Mouse (Mus musculus) forebrain, embryonic 14.5 days (tissue): ENCODE measurements around the gene Rptor. TPM values are rescaled to one million over a fixed set of nuclear protein-coding genes. Genes with fewer than 3 reads are reported as not detected.

Experiments
- ATAC-seq: fragments of 200-750 bp; cut with Nextera tagmentation; 2 replicates; pipeline ENCODE4 v1.8.0; 2017; ENCODE audit warnings: mild to moderate bottlenecking, moderate library complexity
- DNase-seq: peaks from one replicate; pipeline ENCODE4 v3.0.0-alpha.2; 2015; ENCODE audit warnings: low spot score
- H3K27ac ChIP-seq: fragments of 300-500 bp; sonication (generic); 2 replicates; pipeline ENCODE4 v1.5.1; 2014; ENCODE audit warnings: low read depth, mild to moderate bottlenecking, control low read depth, low read length, moderate library complexity
- H3K27me3 ChIP-seq: fragments of 300-500 bp; sonication (generic); replicated peaks from 2 replicates; pipeline ENCODE4 v1.6.1; 2014; ENCODE audit warnings: low read length, control low read depth, mixed read lengths; ENCODE audit not compliant: control insufficient read depth, insufficient read depth
- H3K36me3 ChIP-seq: fragments of 300-500 bp; sonication (generic); 2 replicates; pipeline ENCODE4 v1.6.1; 2014; ENCODE audit warnings: low read length, control low read depth; ENCODE audit not compliant: control insufficient read depth, insufficient read depth
- H3K4me1 ChIP-seq: fragments of 300-500 bp; sonication (generic); 2 replicates; pipeline ENCODE4 v1.6.1; 2014; ENCODE audit warnings: antibody characterized with exemption, low read length, control low read depth; ENCODE audit not compliant: control insufficient read depth, insufficient read depth
- H3K4me2 ChIP-seq: fragments of 300-500 bp; sonication (generic); 2 replicates; pipeline ENCODE4 v1.6.1; 2014; ENCODE audit warnings: mild to moderate bottlenecking, control low read depth, low read length
- H3K4me3 ChIP-seq: fragments of 300-500 bp; sonication (generic); 2 replicates; pipeline ENCODE4 v1.5.1; 2014; ENCODE audit warnings: low read depth, low read length, control low read depth
- H3K9ac ChIP-seq: fragments of 300-500 bp; sonication (generic); 2 replicates; pipeline ENCODE4 v1.6.1; 2014; ENCODE audit warnings: mild to moderate bottlenecking, low read length, control low read depth, moderate library complexity
- H3K9me3 ChIP-seq: fragments of 300-500 bp; sonication (generic); replicated peaks from 2 replicates; pipeline ENCODE4 v1.6.1; 2016; ENCODE audit warnings: low read length, control low read depth, mixed read lengths; ENCODE audit not compliant: control insufficient read depth
- WGBS: fragments of 180-500 bp; shearing (Covaris S2); extraction: QIAGEN DNeasy Blood & Tissue Kit; methylation state at CpG from one replicate; pipeline ENCODE4 v1.1.7; 2014; 5-methylcytosine and 5-hydroxymethylcytosine counted together
- polyA plus RNA-seq: library from polyadenylated mRNA; unstranded; fragments of >200 nt; fragmentation: Nextera tagmentation; extraction: Ambion mirVana; gene quantifications from 2 replicates; pipeline ENCODE4 v1.2.1, GENCODE M21; 2014

The Rptor gene
- polyA plus RNA-seq, 1 experiment from 2014 or later = 7.0 TPM

GRCm38 (mm10) chr11:119929603-119930265 lies 327.0 kb downstream of the Rptor start:
- H3K4me1 ChIP-seq = no peaks in the 10 kb centered on the region
- H3K9me3 ChIP-seq = no peaks in the 10 kb centered on the region
- no peak for ATAC-seq
- H3K4me3 ChIP-seq = no peak overlapping the region
- no peak overlapping the region for H3K9ac ChIP-seq
- H3K4me2 ChIP-seq = no peak overlapping the region
- H3K27me3 ChIP-seq = no peaks in the 10 kb centered on the region
- H3K36me3 ChIP-seq = no peaks in the 10 kb centered on the region
- WGBS = 77% methylated on average over 6 of the region's 6 CpGs
- peak; percentile 34 for DNase-seq
- H3K27ac ChIP-seq = no peak overlapping the region

- no peaks in the 10 kb centered on the region for H3K9me3 ChIP-seq
- H3K36me3 ChIP-seq = no peaks in the 10 kb centered on the region
- DNase-seq (no peak), ATAC-seq (no peak)
- 84% methylated on average over 10 of the region's 10 CpGs for WGBS
- H3K27me3 ChIP-seq = no peaks in the 10 kb centered on the region
- H3K4me1 ChIP-seq = peaks cover 12% of the 10 kb centered on the region
- no peak overlapping the region for H3K27ac ChIP-seq
- no peak overlapping the region for H3K9ac ChIP-seq
- H3K4me2 ChIP-seq = no peak overlapping the region
- H3K4me3 ChIP-seq = no peak overlapping the region
Measured at GRCm38 (mm10) chr11:119931809-119932208, 329.1 kb downstream of the Rptor start.

GRCm38 (mm10) chr11:119933142-119933541 lies 330.4 kb downstream of the Rptor start:
- Histone ChIP-seq H3K9me3 (no peaks in the 10 kb centered on the region), H3K36me3 (no peaks in the 10 kb centered on the region), H3K4me2 (no peak overlapping the region), H3K27me3 (no peaks in the 10 kb centered on the region), H3K27ac (no peak overlapping the region), H3K4me1 (peaks cover 12% of the 10 kb centered on the region), H3K4me3 (no peak overlapping the region), H3K9ac (no peak overlapping the region)
- 65% methylated on average over 4 of the region's 4 CpGs for WGBS
- DNase-seq = no peak
- ATAC-seq = no peak

- no peaks in the 10 kb centered on the region for H3K36me3 ChIP-seq
- no peak overlapping the region for H3K9ac ChIP-seq
- DNase-seq (no peak), ATAC-seq (no peak)
- no peaks in the 10 kb centered on the region for H3K9me3 ChIP-seq
- no peaks in the 10 kb centered on the region for H3K27me3 ChIP-seq
- H3K27ac ChIP-seq = no peak overlapping the region
- H3K4me2 ChIP-seq = no peak overlapping the region
- H3K4me3 ChIP-seq = no peak overlapping the region
- peaks cover 13% of the 10 kb centered on the region for H3K4me1 ChIP-seq
- WGBS = 87% methylated on average over 8 of the region's 8 CpGs
Measured at GRCm38 (mm10) chr11:119933819-119934583, 331.3 kb downstream of the Rptor start.

GRCm38 (mm10) chr11:119934773-119935172 lies 332.1 kb downstream of the Rptor start:
- H3K27me3 ChIP-seq = no peaks in the 10 kb centered on the region
- H3K27ac ChIP-seq = no peak overlapping the region
- WGBS = 73% methylated on average over 8 of the region's 8 CpGs
- H3K9me3 ChIP-seq = no peaks in the 10 kb centered on the region
- H3K4me1 ChIP-seq = peaks cover 19% of the 10 kb centered on the region
- H3K36me3 ChIP-seq = no peaks in the 10 kb centered on the region
- H3K4me2 ChIP-seq = no peak overlapping the region
- no peak for ATAC-seq
- no peak overlapping the region for H3K4me3 ChIP-seq
- peak; percentile 62 for DNase-seq
- no peak overlapping the region for H3K9ac ChIP-seq

GRCm38 (mm10) chr11:119935457-119935856 lies 332.8 kb downstream of the Rptor start:
- no peak overlapping the region for H3K4me2 ChIP-seq
- 25% methylated on average over 6 of the region's 6 CpGs for WGBS
- H3K9me3 ChIP-seq = no peaks in the 10 kb centered on the region
- no peak overlapping the region for H3K4me3 ChIP-seq
- H3K27ac ChIP-seq = peak overlapping the region; percentile 50; the same call in 1 of the 2 replicates
- peaks cover 22% of the 10 kb centered on the region for H3K4me1 ChIP-seq
- H3K9ac ChIP-seq = no peak overlapping the region
- no peaks in the 10 kb centered on the region for H3K36me3 ChIP-seq
- DNase-seq (peak; percentile 76), ATAC-seq (0 out of 2 replicates have a peak, but pooled peaks have one; percentile 29)
- no peaks in the 10 kb centered on the region for H3K27me3 ChIP-seq

GRCm38 (mm10) chr11:119936456-119936855 lies 333.8 kb downstream of the Rptor start:
- H3K4me2 ChIP-seq = peak overlapping the region; percentile 2; the same call in 1 of the 2 replicates
- no peak overlapping the region for H3K9ac ChIP-seq
- ATAC-seq (no peak), DNase-seq (no peak)
- H3K27me3 ChIP-seq = no peaks in the 10 kb centered on the region
- peak overlapping the region; percentile 82 for H3K27ac ChIP-seq
- H3K36me3 ChIP-seq = no peaks in the 10 kb centered on the region
- no peak overlapping the region for H3K4me3 ChIP-seq
- 73% methylated on average over 2 of the region's 2 CpGs for WGBS
- H3K9me3 ChIP-seq = no peaks in the 10 kb centered on the region
- H3K4me1 ChIP-seq = peaks cover 29% of the 10 kb centered on the region

GRCm38 (mm10) chr11:119937216-119937615 lies 334.5 kb downstream of the Rptor start:
- Histone ChIP-seq H3K4me3 (no peak overlapping the region), H3K27me3 (no peaks in the 10 kb centered on the region), H3K36me3 (no peaks in the 10 kb centered on the region), H3K9me3 (no peaks in the 10 kb centered on the region), H3K9ac (no peak overlapping the region), H3K27ac (peak overlapping the region; percentile 82), H3K4me2 (peak overlapping the region; percentile 12; the same call in 1 of the 2 replicates), H3K4me1 (peaks cover 33% of the 10 kb centered on the region)
- 60% methylated on average over 12 of the region's 12 CpGs for WGBS
- DNase-seq (peak; percentile 80), ATAC-seq (peak; percentile 51; the same call in 1 of the 2 replicates)
